Mouse (Mus musculus): Measurements from ENCODE around the gene Kank1.

GRCm38 (mm10) chr19:25203077-25203476, 33.7 kb upstream of the Kank1 start:
- no peak for TF ChIP-seq CTCF (conservative IDR thresholded peaks at IDR 0.05; ENCODE audit: low read length)
- no peak for TF ChIP-seq POU5F1 (IDR thresholded peaks at IDR 0.05; ENCODE audit: borderline replicate concordance, low read length)
